Mouse (Mus musculus): ENCODE measurements around the gene Knstrn. TPM values are rescaled to one million over a fixed set of nuclear protein-coding genes. Genes with fewer than 3 reads are reported as not detected.

The Knstrn gene
- polyA plus RNA-seq, 1 experiment from 2014 or later, result 119 TPM

DNA sequence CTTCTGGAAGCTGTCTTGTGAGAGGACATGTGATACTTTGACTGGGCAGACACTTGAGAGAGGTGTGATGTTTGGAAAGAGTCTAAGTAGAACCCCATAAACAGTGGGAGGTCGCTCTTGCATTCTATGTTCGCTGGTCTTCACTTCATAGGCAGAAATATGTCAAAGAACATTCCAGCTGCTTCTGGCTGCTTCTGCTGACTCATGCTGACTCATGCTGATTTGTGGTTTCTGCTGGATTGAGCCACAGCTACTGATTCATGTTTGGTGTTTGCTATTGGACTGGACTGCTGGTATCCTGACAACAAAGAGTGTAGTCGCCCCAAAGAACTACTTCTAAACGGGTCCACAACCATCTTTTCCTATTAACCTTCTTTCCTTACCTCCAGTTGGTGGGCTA is 28.0 kb downstream of the Knstrn start:
- Histone ChIP-seq H3K27me3 (ENCODE audit: insufficient read depth, low read length) (no peaks in the 10 kb centered on the region), H3K4me2 (replicated peaks; ENCODE audit: low read depth, low read length) (no peak overlapping the region), H3K9me3 (ENCODE audit: low read length) (0 out of 2 replicates have a peak, but pooled peaks cover 4% of the 10 kb centered on the region), H3K4me1 (ENCODE audit: insufficient read depth, low read length) (peaks cover 5% of the 10 kb centered on the region; the same call in 1 of the 2 replicates), H3K27ac (ENCODE audit: low read length) (no peak overlapping the region), H3K4me3 (ENCODE audit: low read length) (no peak overlapping the region), H3K36me3 (ENCODE audit: insufficient read depth, low read length) (no peaks in the 10 kb centered on the region), H3K9ac (replicated peaks; ENCODE audit: low read length) (no peak overlapping the region)
- no peak for ATAC-seq (ENCODE audit: low FRiP score, low TSS enrichment)
- WGBS, result 80% methylated on average over 4 of the region's 4 CpGs

DNA sequence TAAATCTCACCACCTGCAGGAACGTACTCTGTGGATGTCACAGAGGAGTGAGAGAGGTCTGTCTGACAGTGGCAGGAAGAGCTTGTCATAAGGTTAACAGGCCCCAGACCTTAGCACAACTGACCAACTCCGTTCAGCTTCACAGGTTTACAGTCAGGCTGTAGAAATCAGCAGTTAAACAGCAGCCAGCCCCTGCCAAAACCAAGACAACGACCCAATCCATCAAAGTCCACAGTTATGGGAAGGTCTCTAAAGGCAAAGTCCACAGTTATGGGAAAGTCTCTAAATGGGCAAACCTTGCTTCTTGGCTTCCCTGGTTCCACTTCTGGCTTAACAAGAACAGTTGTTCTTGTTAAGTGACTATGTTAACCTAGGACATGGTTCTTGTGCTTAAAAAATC is 30.6 kb downstream of the Knstrn start:
- H3K36me3 ChIP-seq (ENCODE audit: insufficient read depth, low read length), result no peaks in the 10 kb centered on the region
- H3K9ac ChIP-seq (replicated peaks; ENCODE audit: low read length), result no peak overlapping the region
- H3K4me3 ChIP-seq (ENCODE audit: low read length), result no peak overlapping the region
- ATAC-seq (ENCODE audit: low FRiP score, low TSS enrichment), result no peak
- peaks cover 5% of the 10 kb centered on the region; the same call in 1 of the 2 replicates for H3K4me1 ChIP-seq (ENCODE audit: insufficient read depth, low read length)
- H3K27me3 ChIP-seq (ENCODE audit: insufficient read depth, low read length), result no peaks in the 10 kb centered on the region
- H3K9me3 ChIP-seq (ENCODE audit: low read length), result 0 out of 2 replicates have a peak, but pooled peaks cover 4% of the 10 kb centered on the region
- WGBS, result 66% methylated on average over 3 of the region's 3 CpGs
- no peak overlapping the region for H3K4me2 ChIP-seq (replicated peaks; ENCODE audit: low read depth, low read length)
- H3K27ac ChIP-seq (ENCODE audit: low read length), result no peak overlapping the region

DNA sequence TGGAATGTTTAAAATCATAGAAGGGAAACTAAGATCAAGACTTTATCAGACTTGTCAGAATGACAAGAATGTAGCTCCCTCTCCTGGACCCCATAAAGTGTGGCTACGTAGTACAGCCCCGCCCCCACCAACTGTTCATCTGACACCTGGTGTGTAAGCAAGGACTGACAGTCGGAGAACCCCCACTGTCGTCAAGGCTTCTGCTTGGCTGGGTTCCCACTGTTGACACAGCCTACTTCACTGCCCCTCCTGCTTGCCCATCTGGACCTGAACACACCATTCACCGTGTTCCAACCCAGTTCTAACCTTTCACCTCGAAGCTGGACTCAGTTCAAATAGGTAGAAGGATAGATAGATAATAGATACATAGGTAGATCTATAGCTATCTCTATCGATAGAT is 32.4 kb downstream of the Knstrn start:
- Histone ChIP-seq H3K9me3 (ENCODE audit: low read length) (0 out of 2 replicates have a peak, but pooled peaks cover 4% of the 10 kb centered on the region), H3K27me3 (ENCODE audit: insufficient read depth, low read length) (no peaks in the 10 kb centered on the region), H3K36me3 (ENCODE audit: insufficient read depth, low read length) (no peaks in the 10 kb centered on the region), H3K4me2 (replicated peaks; ENCODE audit: low read depth, low read length) (no peak overlapping the region), H3K27ac (ENCODE audit: low read length) (no peak overlapping the region), H3K4me1 (ENCODE audit: insufficient read depth, low read length) (peaks cover 5% of the 10 kb centered on the region; the same call in 1 of the 2 replicates), H3K4me3 (ENCODE audit: low read length) (no peak overlapping the region), H3K9ac (replicated peaks; ENCODE audit: low read length) (no peak overlapping the region)
- peak; percentile 54; the same call in 1 of the 2 replicates for ATAC-seq (ENCODE audit: low FRiP score, low TSS enrichment)
- 42% methylated on average over 7 of the region's 7 CpGs for WGBS

DNA sequence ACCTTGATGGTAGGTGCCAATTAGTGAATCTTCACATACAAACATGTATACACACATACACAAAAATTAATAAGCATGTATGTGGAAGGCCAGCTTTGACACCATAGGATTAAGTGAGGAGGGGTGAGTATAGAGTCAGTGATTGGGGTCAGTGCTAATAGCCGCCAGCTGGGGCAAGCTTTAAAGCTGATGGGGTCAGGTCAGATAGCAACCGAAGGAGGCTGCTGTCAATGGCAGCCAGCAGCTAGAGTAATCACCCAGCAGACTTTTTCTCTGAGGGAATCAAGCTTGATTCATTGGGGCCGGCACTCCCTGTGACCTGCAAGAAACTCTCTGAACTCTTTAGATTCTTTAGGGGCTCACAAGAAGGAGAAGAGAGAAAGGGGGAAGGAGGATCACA is 38.0 kb downstream of the Knstrn start:
- no peaks in the 10 kb centered on the region for H3K27me3 ChIP-seq (ENCODE audit: insufficient read depth, low read length)
- H3K9ac ChIP-seq (replicated peaks; ENCODE audit: low read length), result no peak overlapping the region
- H3K36me3 ChIP-seq (ENCODE audit: insufficient read depth, low read length), result no peaks in the 10 kb centered on the region
- no peak overlapping the region for H3K4me3 ChIP-seq (ENCODE audit: low read length)
- no peaks in the 10 kb centered on the region for H3K9me3 ChIP-seq (ENCODE audit: low read length)
- no peak for ATAC-seq (ENCODE audit: low FRiP score, low TSS enrichment)
- no peak overlapping the region for H3K27ac ChIP-seq (ENCODE audit: low read length)
- no peak overlapping the region for H3K4me2 ChIP-seq (replicated peaks; ENCODE audit: low read depth, low read length)
- WGBS, result 8% methylated on average over 3 of the region's 3 CpGs
- no peaks in the 10 kb centered on the region for H3K4me1 ChIP-seq (ENCODE audit: insufficient read depth, low read length)

DNA sequence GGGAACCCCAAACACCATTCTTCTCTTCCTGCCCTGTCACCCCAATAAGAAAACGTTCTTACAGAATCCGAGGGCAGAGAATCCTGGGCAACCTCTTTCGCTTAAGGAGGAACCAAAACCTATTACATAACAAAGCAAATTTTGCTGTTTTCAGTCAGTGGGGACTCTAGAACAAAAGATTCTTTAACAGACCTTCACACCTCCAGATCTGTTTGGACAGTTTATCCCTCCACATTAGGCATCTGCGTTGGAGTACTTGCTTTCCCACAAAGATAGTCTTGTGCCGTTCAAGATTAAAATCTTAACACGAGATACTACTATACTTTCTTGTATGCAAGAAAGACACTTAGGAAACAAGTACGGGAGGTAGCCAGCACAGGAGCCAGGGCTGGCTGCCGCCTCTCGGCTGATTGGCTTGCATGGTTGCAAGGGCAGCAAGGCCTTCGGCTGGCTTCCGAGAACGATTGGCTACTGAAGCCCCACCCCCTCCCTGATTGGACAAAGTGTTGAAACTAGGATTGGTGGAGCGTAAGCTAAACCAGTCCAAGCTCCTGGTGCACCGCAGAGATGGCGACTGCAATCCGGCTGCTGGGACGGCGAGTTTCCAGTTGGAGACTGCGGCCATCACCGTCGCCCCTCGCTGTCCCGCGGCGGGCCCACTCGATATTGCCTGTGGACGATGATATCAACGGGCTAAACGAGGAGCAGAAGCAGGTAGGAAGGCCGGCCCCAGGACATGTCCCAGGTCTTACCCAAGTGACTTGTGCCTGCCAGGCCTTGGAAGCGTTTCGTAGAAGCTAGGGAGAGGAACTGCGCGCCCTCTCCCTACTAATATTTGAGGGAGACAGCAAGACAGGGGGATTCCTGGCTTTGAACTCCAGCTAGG is 47.9 kb downstream of the Knstrn start, which contains the start of gene Ivd:
Gene Ivd, plus strand, starts transcription at position 501 of the 886 bp plus-strand sequence.
- Histone ChIP-seq H3K27ac (ENCODE audit: low read length) (peak within 1 kb of the TSS; percentile 67), H3K9ac (replicated peaks; ENCODE audit: low read length) (peak within 1 kb of the TSS; percentile 81), H3K36me3 (ENCODE audit: insufficient read depth, low read length) (0 out of 2 replicates have a peak, but pooled peaks cover 3% of the 10 kb centered on the region), H3K4me3 (ENCODE audit: low read length) (peak within 1 kb of the TSS; percentile 70), H3K4me2 (replicated peaks; ENCODE audit: low read depth, low read length) (peak within 1 kb of the TSS; percentile 74), H3K9me3 (ENCODE audit: low read length) (no peaks in the 10 kb centered on the region), H3K4me1 (ENCODE audit: insufficient read depth, low read length) (peaks cover 10% of the 10 kb centered on the region), H3K27me3 (ENCODE audit: insufficient read depth, low read length) (no peaks in the 10 kb centered on the region)
- under 1% methylated on average over 34 of the region's 34 CpGs for WGBS
- peak; percentile 100 for ATAC-seq (ENCODE audit: low FRiP score, low TSS enrichment)

DNA sequence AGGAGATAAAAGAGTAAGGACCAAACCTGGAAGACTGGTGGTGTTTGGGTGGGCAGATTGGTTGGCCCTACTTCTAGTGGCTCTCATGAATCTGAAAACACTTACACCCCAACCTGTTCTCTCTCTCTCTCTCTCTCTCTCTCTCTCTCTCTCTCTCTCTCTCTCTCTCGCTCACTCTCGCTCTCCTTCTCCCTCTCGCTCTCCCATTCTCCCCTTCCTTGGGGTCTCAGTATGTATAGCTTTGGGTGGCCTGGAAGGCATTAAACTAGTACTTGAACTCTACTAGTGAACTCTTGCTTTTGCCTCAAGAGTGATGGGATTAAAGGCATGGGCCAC is 48.5 kb downstream of the Knstrn start:
- Histone ChIP-seq H3K27ac (ENCODE audit: low read length) (0 out of 2 replicates have a peak overlapping the region, but pooled peaks have one; percentile 67), H3K4me3 (ENCODE audit: low read length) (peak overlapping the region; percentile 70), H3K27me3 (ENCODE audit: insufficient read depth, low read length) (no peaks in the 10 kb centered on the region), H3K4me1 (ENCODE audit: insufficient read depth, low read length) (peaks cover 10% of the 10 kb centered on the region), H3K4me2 (replicated peaks; ENCODE audit: low read depth, low read length) (peak overlapping the region; percentile 74), H3K36me3 (ENCODE audit: insufficient read depth, low read length) (0 out of 2 replicates have a peak, but pooled peaks cover 3% of the 10 kb centered on the region), H3K9ac (replicated peaks; ENCODE audit: low read length) (peak overlapping the region; percentile 81), H3K9me3 (ENCODE audit: low read length) (no peaks in the 10 kb centered on the region)
- no peak for ATAC-seq (ENCODE audit: low FRiP score, low TSS enrichment)
- WGBS, result 24% methylated on average over 3 of the region's 3 CpGs

DNA sequence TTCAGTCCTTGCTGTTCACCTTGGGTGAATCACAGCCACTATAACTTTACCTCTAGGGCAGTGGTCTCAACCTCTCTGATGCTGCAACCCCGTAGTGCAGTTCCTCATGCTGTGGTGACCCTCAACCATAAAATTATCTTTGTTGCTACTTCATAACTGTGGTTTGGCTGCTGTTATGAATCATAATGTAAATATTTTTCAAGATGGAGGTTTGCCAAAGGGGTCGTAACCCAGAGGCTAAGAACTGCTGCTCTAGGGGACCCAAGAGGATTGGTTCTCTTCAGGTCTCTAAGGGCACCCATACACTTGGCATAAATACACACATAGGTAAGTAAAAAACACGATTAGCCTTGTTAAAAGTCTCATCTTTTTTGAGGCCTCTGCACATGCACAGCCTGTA is 56.8 kb downstream of the Knstrn start:
- WGBS, result 92% methylated on average over 3 of the region's 3 CpGs

DNA sequence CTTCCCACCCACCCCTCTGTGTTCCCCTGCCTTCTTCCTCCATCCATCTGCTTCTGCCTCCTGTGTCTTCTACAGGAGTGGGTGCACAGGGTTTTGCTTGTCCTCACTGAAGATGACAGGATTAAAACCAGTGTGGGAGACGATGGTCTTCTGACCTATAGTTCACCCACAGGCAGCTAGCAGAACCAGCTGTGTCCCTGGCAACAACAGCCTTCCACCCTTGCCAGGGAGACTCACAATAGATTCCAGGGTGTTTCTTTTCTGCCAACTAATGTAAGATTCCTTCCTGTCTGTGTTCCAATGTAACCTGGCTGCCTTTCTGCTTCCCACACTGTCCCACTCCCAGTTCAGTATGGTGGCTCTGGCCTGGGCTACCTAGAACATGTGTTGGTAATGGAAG is 57.2 kb downstream of the Knstrn start:
- H3K27me3 ChIP-seq (ENCODE audit: insufficient read depth, low read length), result no peaks in the 10 kb centered on the region
- peaks cover 38% of the 10 kb centered on the region for H3K36me3 ChIP-seq (ENCODE audit: insufficient read depth, low read length)
- WGBS, result 65% methylated on average over 1 of the region's 1 CpGs
- no peak overlapping the region for H3K9ac ChIP-seq (replicated peaks; ENCODE audit: low read length)
- H3K27ac ChIP-seq (ENCODE audit: low read length), result no peak overlapping the region
- ATAC-seq (ENCODE audit: low FRiP score, low TSS enrichment), result no peak
- no peak overlapping the region for H3K4me2 ChIP-seq (replicated peaks; ENCODE audit: low read depth, low read length)
- no peaks in the 10 kb centered on the region for H3K4me1 ChIP-seq (ENCODE audit: insufficient read depth, low read length)
- no peak overlapping the region for H3K4me3 ChIP-seq (ENCODE audit: low read length)
- H3K9me3 ChIP-seq (ENCODE audit: low read length), result no peaks in the 10 kb centered on the region

More for the DNA sequence above, 56.8 kb downstream of the Knstrn start:
- H3K36me3 ChIP-seq (ENCODE audit: insufficient read depth, low read length), result peaks cover 41% of the 10 kb centered on the region
- no peak overlapping the region for H3K9ac ChIP-seq (replicated peaks; ENCODE audit: low read length)
- no peaks in the 10 kb centered on the region for H3K4me1 ChIP-seq (ENCODE audit: insufficient read depth, low read length)
- no peak overlapping the region for H3K4me3 ChIP-seq (ENCODE audit: low read length)
- no peaks in the 10 kb centered on the region for H3K27me3 ChIP-seq (ENCODE audit: insufficient read depth, low read length)
- H3K9me3 ChIP-seq (ENCODE audit: low read length), result no peaks in the 10 kb centered on the region
- H3K27ac ChIP-seq (ENCODE audit: low read length), result no peak overlapping the region
- no peak for ATAC-seq (ENCODE audit: low FRiP score, low TSS enrichment)
- H3K4me2 ChIP-seq (replicated peaks; ENCODE audit: low read depth, low read length), result no peak overlapping the region

DNA sequence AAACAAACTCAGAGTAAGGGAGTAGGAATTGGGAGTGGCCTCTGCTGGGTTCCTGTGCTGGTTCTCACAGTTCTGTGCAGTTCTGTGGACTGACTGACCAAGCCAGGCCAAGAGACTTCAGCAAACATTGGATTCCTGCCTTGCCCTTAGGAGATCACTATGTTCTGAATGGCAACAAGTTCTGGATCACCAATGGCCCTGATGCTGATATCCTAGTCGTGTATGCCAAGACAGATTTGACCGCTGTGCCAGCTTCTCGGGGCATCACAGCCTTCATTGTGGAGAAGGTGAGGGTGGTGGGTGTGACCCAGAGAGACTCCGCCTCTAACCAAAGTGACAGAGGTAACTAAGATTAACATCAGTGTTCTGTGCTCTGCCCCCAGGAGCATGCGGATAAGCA is 59.2 kb downstream of the Knstrn start:
- no peak for ATAC-seq (ENCODE audit: low FRiP score, low TSS enrichment)
- Histone ChIP-seq H3K4me3 (ENCODE audit: low read length) (no peak overlapping the region), H3K27ac (ENCODE audit: low read length) (no peak overlapping the region), H3K4me1 (ENCODE audit: insufficient read depth, low read length) (no peaks in the 10 kb centered on the region), H3K36me3 (ENCODE audit: insufficient read depth, low read length) (peaks cover 53% of the 10 kb centered on the region), H3K9me3 (ENCODE audit: low read length) (no peaks in the 10 kb centered on the region), H3K9ac (replicated peaks; ENCODE audit: low read length) (no peak overlapping the region), H3K4me2 (replicated peaks; ENCODE audit: low read depth, low read length) (no peak overlapping the region), H3K27me3 (ENCODE audit: insufficient read depth, low read length) (no peaks in the 10 kb centered on the region)
- WGBS, result 90% methylated on average over 5 of the region's 5 CpGs

DNA sequence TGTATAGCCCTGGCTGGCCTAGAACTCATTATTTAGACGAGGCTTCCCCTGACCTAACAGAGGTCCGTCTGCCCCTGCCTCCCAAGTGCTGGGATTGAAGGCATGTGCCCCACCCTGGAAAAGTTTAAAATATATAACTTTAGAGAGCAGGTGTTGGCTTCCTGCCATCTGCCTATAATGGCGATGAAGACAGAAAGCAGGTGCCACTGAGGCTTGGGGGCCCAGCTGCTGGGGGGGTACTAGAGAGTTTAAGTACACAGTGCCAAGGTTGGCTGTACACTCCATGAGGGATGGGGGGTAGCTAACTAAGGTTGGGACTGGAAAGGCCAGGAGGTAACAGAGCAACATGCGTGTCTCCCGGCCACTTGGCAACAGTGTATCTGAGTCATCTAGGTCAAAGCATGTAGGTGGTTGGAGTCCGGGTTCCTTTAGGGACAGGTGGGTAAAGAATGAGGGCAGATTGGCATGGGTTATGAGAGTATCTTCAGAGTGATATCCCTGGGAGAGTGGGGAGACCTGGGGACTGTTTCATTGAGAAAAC is 60.2 kb downstream of the Knstrn start:
- Histone ChIP-seq H3K9me3 (ENCODE audit: low read length) (no peaks in the 10 kb centered on the region), H3K4me3 (ENCODE audit: low read length) (no peak overlapping the region), H3K36me3 (ENCODE audit: insufficient read depth, low read length) (peaks cover 54% of the 10 kb centered on the region), H3K4me2 (replicated peaks; ENCODE audit: low read depth, low read length) (no peak overlapping the region), H3K27ac (ENCODE audit: low read length) (no peak overlapping the region), H3K9ac (replicated peaks; ENCODE audit: low read length) (no peak overlapping the region), H3K4me1 (ENCODE audit: insufficient read depth, low read length) (no peaks in the 10 kb centered on the region), H3K27me3 (ENCODE audit: insufficient read depth, low read length) (no peaks in the 10 kb centered on the region)
- 85% methylated on average over 6 of the region's 6 CpGs for WGBS
- no peak for ATAC-seq (ENCODE audit: low FRiP score, low TSS enrichment)

Measured in kidney, embryonic 16.5 days (tissue).